Mouse (Mus musculus): ENCODE data around the gene Gja5. TPM values are rescaled to one million over a fixed set of nuclear protein-coding genes. Genes with fewer than 3 reads are reported as not detected.

The Gja5 gene
- polyA plus RNA-seq, 1 experiment from 2014 or later, result 3.6 TPM

DNA sequence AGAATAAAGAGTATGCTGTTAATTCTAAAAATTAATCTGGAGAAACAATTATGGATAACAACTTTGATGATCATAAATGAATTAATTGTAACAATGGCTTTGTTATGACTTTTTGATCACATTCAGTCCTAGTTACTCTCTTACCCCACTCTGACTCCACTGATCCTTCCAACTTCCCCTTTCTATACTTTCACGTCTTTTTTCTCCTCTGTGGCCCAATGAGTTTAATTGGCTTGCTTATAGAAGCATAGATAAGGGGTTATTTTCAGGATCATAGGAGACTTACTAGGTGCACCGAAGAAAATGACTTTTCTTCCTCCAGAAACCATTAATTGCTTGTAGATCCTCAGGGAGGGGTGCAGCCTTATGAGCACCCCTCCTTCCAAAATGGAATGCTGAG, 38.2 kb downstream of the Gja5 start:
- Histone ChIP-seq H3K36me3 (no peaks in the 10 kb centered on the region), H3K4me2 (replicated peaks) (no peak overlapping the region), H3K9ac (replicated peaks) (no peak overlapping the region), H3K9me3 (no peaks in the 10 kb centered on the region), H3K27ac (no peak overlapping the region), H3K4me1 (replicated peaks) (peaks cover 13% of the 10 kb centered on the region), H3K27me3 (no peaks in the 10 kb centered on the region), H3K4me3 (replicated peaks) (no peak overlapping the region)
- WGBS, result 88% methylated on average over 2 of the region's 2 CpGs
- no peak for ATAC-seq

DNA sequence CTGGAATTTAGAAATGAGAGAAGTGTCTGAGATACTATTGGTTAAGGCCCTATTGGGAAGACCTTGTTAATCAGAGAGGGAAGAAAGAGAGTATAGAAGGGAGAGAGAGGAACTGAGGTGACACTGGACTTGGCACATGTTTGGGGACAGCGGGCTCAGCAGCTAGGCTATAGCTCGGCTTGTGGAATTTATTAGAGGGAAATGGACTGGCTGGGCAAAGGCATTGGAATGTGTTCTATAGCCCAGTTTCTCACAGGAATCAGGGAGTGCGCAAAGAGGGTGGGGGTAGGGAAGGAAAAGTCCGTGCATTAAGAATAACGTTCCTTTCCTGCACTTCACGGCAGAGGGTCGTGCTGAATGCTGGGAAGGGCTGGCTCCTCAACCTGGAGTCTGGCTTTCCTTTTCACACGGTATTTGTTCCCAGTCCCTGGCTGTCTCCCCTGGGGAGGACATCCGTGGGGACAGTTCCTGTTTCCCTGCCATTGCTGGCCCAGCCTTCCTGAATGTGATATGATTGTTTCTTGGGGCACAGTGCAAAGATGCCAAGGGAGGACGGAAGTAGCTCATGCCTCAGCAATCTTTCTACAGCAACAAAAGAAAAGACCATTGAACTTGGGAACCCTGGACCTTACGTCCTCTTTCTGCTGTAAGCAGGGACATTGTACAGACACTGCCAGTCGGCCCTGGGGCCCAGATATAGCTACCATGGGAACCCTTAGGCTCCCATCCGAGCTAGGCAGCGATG, 49.2 kb downstream of the Gja5 start:
- H3K9me3 ChIP-seq, result no peaks in the 10 kb centered on the region
- no peak overlapping the region for H3K4me3 ChIP-seq (replicated peaks)
- H3K27me3 ChIP-seq, result no peaks in the 10 kb centered on the region
- no peaks in the 10 kb centered on the region for H3K4me1 ChIP-seq (replicated peaks)
- no peaks in the 10 kb centered on the region for H3K36me3 ChIP-seq
- H3K9ac ChIP-seq (replicated peaks), result no peak overlapping the region
- ATAC-seq, result no peak
- 60% methylated on average over 14 of the region's 14 CpGs for WGBS
- H3K4me2 ChIP-seq (replicated peaks), result no peak overlapping the region
- no peak overlapping the region for H3K27ac ChIP-seq

GRCm38 (mm10) chr3:96960597-96960996, 56.1 kb downstream of the Gja5 start:
- H3K9ac ChIP-seq (replicated peaks), result no peak overlapping the region
- H3K36me3 ChIP-seq, result no peaks in the 10 kb centered on the region
- H3K4me2 ChIP-seq (replicated peaks), result no peak overlapping the region
- no peak overlapping the region for H3K4me3 ChIP-seq (replicated peaks)
- 67% methylated on average over 8 of the region's 8 CpGs for WGBS
- ATAC-seq, result no peak
- H3K4me1 ChIP-seq (replicated peaks), result peaks cover 11% of the 10 kb centered on the region
- H3K9me3 ChIP-seq, result no peaks in the 10 kb centered on the region
- no peaks in the 10 kb centered on the region for H3K27me3 ChIP-seq
- H3K27ac ChIP-seq, result no peak overlapping the region

- 45% methylated on average over 12 of the region's 12 CpGs for WGBS
- Histone ChIP-seq H3K9me3 (no peaks in the 10 kb centered on the region), H3K4me1 (replicated peaks) (peaks cover 11% of the 10 kb centered on the region), H3K4me3 (replicated peaks) (no peak overlapping the region), H3K4me2 (replicated peaks) (no peak overlapping the region), H3K27ac (0 out of 2 replicates have a peak overlapping the region, but pooled peaks have one; percentile 31), H3K9ac (replicated peaks) (no peak overlapping the region), H3K36me3 (no peaks in the 10 kb centered on the region), H3K27me3 (no peaks in the 10 kb centered on the region)
- peak; percentile 81 for ATAC-seq
Observed at GRCm38 (mm10) chr3:96963088-96964034, 58.9 kb downstream of the Gja5 start.

DNA sequence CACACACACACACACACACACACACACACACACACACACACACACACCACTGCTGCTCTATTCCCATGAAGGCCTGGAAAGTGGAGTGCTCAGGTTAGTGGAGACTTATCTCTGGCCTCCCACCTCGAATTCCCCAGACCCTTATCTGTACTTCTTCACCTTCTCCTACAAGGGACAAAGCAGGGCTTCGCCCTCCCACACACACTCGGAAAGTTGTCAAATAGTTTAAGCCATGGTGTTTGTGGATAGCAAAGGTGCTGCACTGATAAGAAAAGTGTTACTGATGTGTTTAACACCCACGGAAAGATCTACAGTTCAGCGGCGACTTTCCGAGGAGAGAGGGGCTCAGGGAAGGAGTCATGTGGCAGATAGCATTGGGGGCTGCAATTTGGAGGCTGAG, 66.5 kb downstream of the Gja5 start:
- Histone ChIP-seq H3K36me3 (no peaks in the 10 kb centered on the region), H3K4me1 (replicated peaks) (no peaks in the 10 kb centered on the region), H3K4me2 (replicated peaks) (no peak overlapping the region), H3K9me3 (no peaks in the 10 kb centered on the region), H3K27me3 (no peaks in the 10 kb centered on the region), H3K27ac (no peak overlapping the region), H3K4me3 (replicated peaks) (no peak overlapping the region), H3K9ac (replicated peaks) (no peak overlapping the region)
- WGBS, result 79% methylated on average over 7 of the region's 7 CpGs
- ATAC-seq, result no peak

- H3K36me3 ChIP-seq, result no peaks in the 10 kb centered on the region
- ATAC-seq, result no peak
- WGBS, result 85% methylated on average over 7 of the region's 7 CpGs
Observed at GRCm38 (mm10) chr3:96974467-96974866, 70.0 kb downstream of the Gja5 start.

DNA sequence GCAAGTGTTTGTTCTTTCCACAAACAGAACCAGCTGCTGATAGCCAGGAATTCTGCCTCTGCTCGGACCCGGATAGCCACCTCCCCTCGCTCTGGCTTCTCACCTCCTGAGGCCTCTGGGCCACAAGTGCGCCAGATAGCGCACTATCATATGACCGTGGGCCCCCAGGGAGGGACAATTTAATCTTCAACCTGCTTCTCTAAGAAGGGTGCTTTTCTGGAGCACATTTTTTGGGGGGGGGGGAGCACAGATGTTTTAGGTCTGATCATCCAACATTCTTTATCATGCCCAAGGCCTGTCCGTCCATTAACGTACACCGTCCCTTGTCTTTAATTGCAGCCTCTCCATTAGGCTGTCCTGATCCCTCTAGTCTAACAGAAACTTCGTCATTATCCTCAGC, 71.1 kb downstream of the Gja5 start:
- no peaks in the 10 kb centered on the region for H3K4me1 ChIP-seq (replicated peaks)
- H3K27ac ChIP-seq, result no peak overlapping the region
- no peak overlapping the region for H3K9ac ChIP-seq (replicated peaks)
- H3K36me3 ChIP-seq, result no peaks in the 10 kb centered on the region
- H3K4me2 ChIP-seq (replicated peaks), result no peak overlapping the region
- WGBS, result 92% methylated on average over 10 of the region's 10 CpGs
- no peak for ATAC-seq
- H3K9me3 ChIP-seq, result no peaks in the 10 kb centered on the region
- H3K27me3 ChIP-seq, result no peaks in the 10 kb centered on the region
- no peak overlapping the region for H3K4me3 ChIP-seq (replicated peaks)

More at GRCm38 (mm10) chr3:96974467-96974866, 70.0 kb downstream of the Gja5 start:
- H3K9me3 ChIP-seq, result no peaks in the 10 kb centered on the region
- H3K4me2 ChIP-seq (replicated peaks), result no peak overlapping the region
- H3K4me1 ChIP-seq (replicated peaks), result no peaks in the 10 kb centered on the region
- no peak overlapping the region for H3K9ac ChIP-seq (replicated peaks)
- H3K27ac ChIP-seq, result no peak overlapping the region
- no peaks in the 10 kb centered on the region for H3K27me3 ChIP-seq
- H3K4me3 ChIP-seq (replicated peaks), result no peak overlapping the region

DNA sequence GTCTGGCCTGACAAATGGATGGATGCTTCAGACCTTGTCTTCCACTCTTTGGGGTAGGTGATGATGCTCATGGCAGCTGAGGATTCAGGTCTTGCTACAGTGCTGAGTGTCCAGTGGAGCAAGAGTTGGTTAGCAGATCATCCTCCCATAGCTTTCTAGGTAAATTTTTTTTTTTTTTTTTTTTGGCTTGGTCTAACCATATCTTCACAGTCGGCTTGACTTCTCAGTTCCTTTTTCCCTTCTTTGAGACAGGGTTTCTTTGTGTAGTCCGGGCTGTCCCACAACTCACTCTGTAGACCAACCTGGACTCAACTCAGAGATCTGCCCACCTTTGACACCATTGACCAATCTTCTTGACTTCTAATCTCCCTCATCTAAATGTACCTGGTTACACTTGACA, 73.0 kb downstream of the Gja5 start:
- no peak overlapping the region for H3K9ac ChIP-seq (replicated peaks)
- H3K4me3 ChIP-seq (replicated peaks), result no peak overlapping the region
- H3K9me3 ChIP-seq, result no peaks in the 10 kb centered on the region
- H3K27ac ChIP-seq, result no peak overlapping the region
- H3K27me3 ChIP-seq, result no peaks in the 10 kb centered on the region
- no peaks in the 10 kb centered on the region for H3K4me1 ChIP-seq (replicated peaks)
- no peak for ATAC-seq
- no peaks in the 10 kb centered on the region for H3K36me3 ChIP-seq
- WGBS, result 93% methylated on average over 2 of the region's 2 CpGs
- H3K4me2 ChIP-seq (replicated peaks), result no peak overlapping the region

GRCm38 (mm10) chr3:96978469-96978868, 74.0 kb downstream of the Gja5 start:
- Histone ChIP-seq H3K9me3 (no peaks in the 10 kb centered on the region), H3K27me3 (no peaks in the 10 kb centered on the region), H3K4me2 (replicated peaks) (no peak overlapping the region), H3K36me3 (no peaks in the 10 kb centered on the region), H3K9ac (replicated peaks) (no peak overlapping the region), H3K4me1 (replicated peaks) (no peaks in the 10 kb centered on the region), H3K27ac (no peak overlapping the region), H3K4me3 (replicated peaks) (no peak overlapping the region)
- WGBS, result 70% methylated on average over 6 of the region's 6 CpGs
- no peak; the same call in 1 of the 2 replicates for ATAC-seq

GRCm38 (mm10) chr3:96979020-96979419, 74.5 kb downstream of the Gja5 start:
- WGBS, result 87% methylated on average over 3 of the region's 3 CpGs
- Histone ChIP-seq H3K27me3 (no peaks in the 10 kb centered on the region), H3K4me3 (replicated peaks) (no peak overlapping the region), H3K27ac (no peak overlapping the region), H3K4me2 (replicated peaks) (no peak overlapping the region), H3K36me3 (no peaks in the 10 kb centered on the region), H3K9me3 (no peaks in the 10 kb centered on the region), H3K4me1 (replicated peaks) (no peaks in the 10 kb centered on the region), H3K9ac (replicated peaks) (no peak overlapping the region)
- ATAC-seq, result no peak

- WGBS, result 80% methylated on average over 3 of the region's 3 CpGs
- Histone ChIP-seq H3K27me3 (no peaks in the 10 kb centered on the region), H3K9me3 (no peaks in the 10 kb centered on the region), H3K4me2 (replicated peaks) (no peak overlapping the region), H3K36me3 (no peaks in the 10 kb centered on the region), H3K4me1 (replicated peaks) (no peaks in the 10 kb centered on the region), H3K9ac (replicated peaks) (no peak overlapping the region), H3K4me3 (replicated peaks) (no peak overlapping the region), H3K27ac (no peak overlapping the region)
- ATAC-seq, result no peak
Observed at GRCm38 (mm10) chr3:96981833-96982232, 77.3 kb downstream of the Gja5 start.

- Histone ChIP-seq H3K27ac (no peak overlapping the region), H3K4me3 (replicated peaks) (no peak overlapping the region), H3K4me1 (replicated peaks) (no peaks in the 10 kb centered on the region), H3K9me3 (no peaks in the 10 kb centered on the region), H3K36me3 (no peaks in the 10 kb centered on the region), H3K9ac (replicated peaks) (no peak overlapping the region), H3K27me3 (no peaks in the 10 kb centered on the region), H3K4me2 (replicated peaks) (no peak overlapping the region)
- no peak for ATAC-seq
- 91% methylated on average over 2 of the region's 2 CpGs for WGBS
Observed at GRCm38 (mm10) chr3:96982666-96983065, 78.2 kb downstream of the Gja5 start.

All from midbrain, embryonic 13.5 days (tissue).